Mouse (Mus musculus) liver (tissue): ENCODE results near the gene Adcy5.
A peak's percentile ranks its signal among the peaks of the same experiment; 100 is the strongest.

Experiments
- DNase-seq: peaks from one replicate; pipeline ENCODE4 v3.0.0-alpha.2; 2020; ENCODE audit warnings: mixed read lengths

The Adcy5 gene

GRCm38 (mm10) chr16:35208796-35209195, 54.1 kb downstream of the Adcy5 start:
- DNase-seq = no peak

GRCm38 (mm10) chr16:35209753-35210152, 55.1 kb downstream of the Adcy5 start:
- no peak for DNase-seq

GRCm38 (mm10) chr16:35215047-35215446, 60.4 kb downstream of the Adcy5 start:
- no peak for DNase-seq

DNA sequence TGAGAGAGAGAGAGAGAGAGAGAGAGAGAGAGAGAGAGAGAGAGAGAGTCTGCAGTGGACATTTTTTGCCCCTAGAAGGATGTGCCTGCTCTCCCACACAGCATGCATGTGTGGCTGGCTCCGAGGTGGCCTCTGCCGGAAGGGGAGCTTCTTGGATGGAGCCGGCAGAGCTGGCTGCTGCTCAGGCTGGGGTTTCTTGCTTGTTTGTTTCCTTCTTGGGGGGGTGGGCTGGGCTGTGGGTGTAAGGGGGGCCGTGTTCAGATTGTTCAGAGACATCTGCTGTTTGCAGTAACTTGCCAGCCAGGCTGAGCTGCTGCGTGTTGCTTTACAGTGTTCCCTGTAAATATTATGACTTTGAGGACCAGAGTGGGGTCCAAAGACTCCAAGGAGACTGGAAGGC, 60.8 kb downstream of the Adcy5 start:
- DNase-seq = peak; percentile 23

GRCm38 (mm10) chr16:35216826-35217491, 62.3 kb downstream of the Adcy5 start:
- no peak for DNase-seq

- no peak for DNase-seq
Measured at GRCm38 (mm10) chr16:35220412-35220811, 65.7 kb downstream of the Adcy5 start.

DNA sequence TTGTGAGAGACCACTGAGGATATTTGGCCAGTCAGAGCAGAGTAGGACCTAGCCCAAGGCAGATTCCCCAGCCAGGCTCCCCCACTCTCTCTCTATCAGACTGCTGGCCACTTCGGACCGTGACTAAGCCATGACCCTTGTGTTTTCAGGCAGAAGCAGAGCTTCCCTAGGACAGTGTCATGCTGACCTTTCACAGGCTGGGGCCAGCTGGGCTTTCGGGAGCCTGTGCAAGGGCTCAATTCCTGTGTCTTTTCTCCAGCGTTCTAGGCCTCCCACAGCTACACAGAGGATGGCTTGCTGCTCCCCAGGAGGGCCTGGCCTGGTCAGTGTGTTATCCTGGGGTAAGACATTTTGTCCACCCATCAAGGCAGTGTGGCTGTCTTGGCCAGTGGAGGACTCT, 66.9 kb downstream of the Adcy5 start:
- DNase-seq = no peak

DNA sequence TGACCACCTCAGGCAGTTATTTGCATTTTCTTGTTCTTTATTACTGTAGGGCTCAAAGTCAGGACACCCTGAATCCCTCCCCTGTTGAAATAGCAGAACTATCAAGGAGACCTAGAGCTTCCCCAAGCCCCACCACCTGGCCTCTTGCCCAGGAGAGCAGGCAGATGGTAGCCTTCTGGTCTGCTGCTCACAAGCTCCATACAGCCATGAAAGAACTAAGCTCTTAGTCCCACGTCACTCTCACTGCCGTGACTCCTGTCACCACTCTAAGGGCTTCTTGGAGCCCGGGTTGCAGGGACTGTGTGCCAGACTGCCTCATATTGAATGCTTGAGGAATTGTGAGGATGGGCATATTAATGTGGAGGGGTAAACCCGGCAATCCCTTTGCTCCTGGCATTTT, 69.3 kb downstream of the Adcy5 start:
- DNase-seq = no peak

GRCm38 (mm10) chr16:35224716-35225115, 70.0 kb downstream of the Adcy5 start:
- peak; percentile 23 for DNase-seq

GRCm38 (mm10) chr16:35229582-35229981, 74.9 kb downstream of the Adcy5 start:
- peak; percentile 36 for DNase-seq

- DNase-seq = no peak
Measured at GRCm38 (mm10) chr16:35232153-35232750, 77.6 kb downstream of the Adcy5 start.

DNA sequence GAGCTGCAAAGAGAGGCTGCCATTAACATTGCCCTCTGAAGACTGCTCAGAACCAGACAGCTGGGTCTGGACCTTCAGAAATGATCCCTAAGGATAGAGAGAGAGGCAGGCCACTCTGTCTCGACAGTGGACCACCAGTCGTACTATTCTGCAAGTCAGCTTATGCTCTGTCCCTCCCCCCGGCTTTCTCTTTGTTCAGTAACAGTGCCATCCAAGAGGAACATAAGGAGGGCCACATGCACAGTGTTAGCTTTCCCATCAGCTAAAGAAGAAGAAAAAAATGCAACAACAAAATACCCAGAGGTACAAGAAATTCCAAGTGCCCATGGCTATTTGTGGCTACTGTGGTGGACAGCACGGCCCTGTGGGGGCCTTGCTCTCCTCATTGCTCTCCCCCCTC, 78.7 kb downstream of the Adcy5 start:
- DNase-seq = no peak

GRCm38 (mm10) chr16:35237091-35237490, 82.4 kb downstream of the Adcy5 start:
- no peak for DNase-seq

DNA sequence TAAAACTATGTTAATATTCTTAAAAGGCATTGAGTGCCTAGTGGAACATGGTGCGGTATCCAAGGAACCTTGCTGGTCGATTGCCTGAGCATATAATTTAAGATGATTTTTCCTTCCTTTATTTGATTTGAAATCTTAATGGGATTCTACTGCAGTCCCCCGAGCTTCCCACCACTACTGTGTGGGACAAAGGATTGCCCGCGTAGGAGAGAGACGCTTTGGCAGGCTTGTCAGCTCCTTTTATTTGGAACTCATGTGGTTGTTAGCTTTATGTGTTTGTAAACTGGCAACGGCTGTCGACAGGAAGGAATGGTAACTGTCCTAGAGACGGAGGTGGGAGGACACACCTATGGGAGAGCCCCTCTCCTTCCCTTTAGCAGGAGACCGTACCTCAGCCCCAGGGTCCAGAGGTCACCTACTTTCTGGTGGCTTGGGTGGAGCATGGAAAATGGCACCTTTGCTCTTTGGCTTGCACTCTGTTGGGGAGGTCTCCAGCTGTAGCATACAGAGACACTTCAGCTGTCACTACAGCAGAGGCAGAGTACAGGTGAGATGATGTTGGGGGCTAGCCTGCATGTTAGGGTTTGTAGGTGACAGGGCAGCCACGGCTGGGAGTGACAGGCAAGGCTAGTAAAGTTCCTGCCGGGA, 84.8 kb downstream of the Adcy5 start:
- no peak for DNase-seq

GRCm38 (mm10) chr16:35239966-35240730, 85.5 kb downstream of the Adcy5 start:
- no peak for DNase-seq

DNA sequence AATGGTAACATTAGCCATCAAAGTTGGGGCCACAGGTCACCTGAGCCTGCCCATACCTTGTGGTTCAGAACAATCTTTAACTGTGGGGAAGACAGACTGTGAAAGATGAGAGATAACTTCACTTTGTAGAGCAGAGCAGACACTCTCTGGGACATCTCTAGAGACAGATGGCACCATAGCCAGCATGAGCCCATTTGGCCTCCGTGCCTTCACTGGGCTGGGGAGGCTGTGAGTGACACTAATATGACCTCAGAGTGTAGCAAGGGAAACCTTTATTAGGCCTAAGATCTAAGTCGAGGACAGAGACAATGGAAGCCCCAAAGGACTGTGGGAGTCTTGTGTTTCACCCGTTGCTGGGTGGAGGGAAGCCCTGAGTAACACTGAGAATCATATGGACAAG, 92.7 kb downstream of the Adcy5 start:
- no peak for DNase-seq

GRCm38 (mm10) chr16:35248825-35249224, 94.1 kb downstream of the Adcy5 start:
- peak; percentile 31 for DNase-seq

DNA sequence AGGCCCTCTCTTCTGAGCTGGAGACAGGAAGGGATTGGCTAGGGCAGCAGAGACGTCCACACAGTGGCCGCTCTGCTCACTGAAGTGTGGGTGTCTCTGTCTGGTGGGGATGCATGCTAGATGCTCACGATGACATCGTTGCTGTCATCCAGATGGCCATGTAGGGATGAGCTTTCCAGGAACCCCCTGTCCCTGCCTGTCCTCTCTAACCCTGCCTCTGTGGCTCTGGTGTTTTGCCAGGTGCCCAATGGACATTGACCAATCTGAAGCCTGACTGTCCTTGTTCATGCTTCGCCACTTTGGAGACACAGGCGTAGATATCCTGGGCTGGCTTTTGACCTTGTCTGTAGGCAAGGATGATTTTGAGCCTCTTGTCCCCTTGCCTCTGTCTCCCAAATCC, 95.1 kb downstream of the Adcy5 start:
- no peak for DNase-seq

GRCm38 (mm10) chr16:35251690-35252089, 97.0 kb downstream of the Adcy5 start:
- no peak for DNase-seq

DNA sequence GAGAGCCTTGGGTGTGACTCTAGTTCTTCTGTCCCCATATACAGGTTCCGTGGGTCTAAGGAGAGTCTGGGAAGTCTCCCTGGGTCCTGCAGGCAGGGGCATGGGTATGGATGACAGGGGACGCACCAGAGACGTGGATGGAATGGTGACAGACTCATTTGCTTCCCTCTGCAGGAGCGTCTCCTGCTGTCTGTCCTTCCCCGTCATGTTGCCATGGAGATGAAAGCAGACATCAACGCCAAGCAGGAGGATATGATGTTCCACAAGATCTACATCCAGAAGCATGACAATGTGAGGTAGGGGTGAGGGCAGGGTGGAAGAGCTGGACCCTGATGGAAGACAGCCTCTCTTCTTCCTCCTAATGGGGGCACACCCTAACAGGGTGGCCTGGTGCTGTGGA, 98.3 kb downstream of the Adcy5 start:
- DNase-seq = no peak

DNA sequence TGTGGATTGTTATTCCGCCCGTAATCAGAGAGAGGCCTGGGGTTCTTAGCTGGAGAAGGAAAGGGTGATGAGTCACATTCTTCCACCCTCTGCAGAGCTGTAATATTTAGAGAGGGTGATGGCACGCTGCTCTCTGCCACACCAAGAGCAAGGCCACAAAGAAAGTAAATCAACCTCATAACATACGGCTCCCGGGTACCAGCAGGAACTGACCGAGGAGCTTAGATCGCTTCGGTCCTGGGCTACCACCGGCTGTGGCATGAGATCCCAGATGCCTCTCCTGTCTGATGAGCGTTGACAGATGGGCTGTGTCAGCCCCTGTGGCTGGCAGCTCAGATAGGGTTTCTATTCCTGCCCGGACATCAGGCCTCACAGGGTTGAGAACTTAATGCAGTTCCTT, 101.3 kb downstream of the Adcy5 start:
- DNase-seq = no peak

DNA sequence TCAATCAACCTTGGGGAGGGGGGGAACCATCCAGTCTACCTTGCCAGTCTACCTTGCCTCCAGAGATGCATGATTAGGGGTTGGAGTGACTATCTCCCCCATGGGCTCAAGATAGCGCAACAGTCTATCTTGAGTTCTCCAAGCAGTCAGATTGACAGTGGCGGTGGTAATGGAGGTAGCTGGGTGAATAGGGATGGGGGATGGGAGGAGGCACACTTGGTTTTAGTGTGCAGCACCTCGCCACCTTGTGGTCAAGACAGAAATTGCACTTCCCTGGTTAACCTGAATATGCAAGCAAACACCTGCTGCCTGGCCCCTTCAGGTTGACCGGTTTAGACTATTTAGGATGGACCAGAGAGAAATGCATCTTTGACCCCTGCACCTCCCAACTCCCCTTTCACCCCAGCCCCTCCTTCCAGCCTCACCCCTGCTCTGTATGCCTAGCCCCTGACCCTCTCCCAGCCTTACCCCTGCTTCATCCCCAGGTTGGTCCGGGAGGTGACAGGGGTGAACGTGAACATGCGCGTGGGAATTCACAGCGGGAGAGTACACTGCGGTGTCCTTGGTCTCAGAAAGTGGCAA, 115.8 kb downstream of the Adcy5 start:
- peak; percentile 76 for DNase-seq

DNA sequence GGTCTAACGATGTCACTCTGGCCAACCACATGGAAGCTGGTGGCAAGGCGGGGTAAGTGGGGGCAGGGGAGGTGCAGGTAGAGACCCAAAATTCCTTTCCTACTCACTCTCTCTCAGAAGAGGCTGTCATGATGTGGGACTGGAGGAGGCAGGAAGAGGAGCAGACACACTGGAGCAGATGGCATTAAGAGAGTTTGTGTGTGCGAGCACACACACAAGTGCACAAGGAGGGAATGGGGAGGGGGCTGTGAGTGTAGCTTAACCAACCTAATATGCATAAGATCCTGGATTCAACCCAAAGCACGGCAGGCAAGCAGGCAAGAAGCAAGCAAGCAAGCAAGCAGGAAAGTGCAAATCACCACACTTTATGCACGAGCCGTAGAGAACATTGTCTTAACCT, 116.3 kb downstream of the Adcy5 start:
- no peak for DNase-seq
